Mouse (Mus musculus): ENCODE data around the gene Gm10722. TPM values are rescaled to one million over a fixed set of nuclear protein-coding genes. Genes with fewer than 3 reads are reported as not detected.
"Not testable (repeated sequence)": the region's sequence is repeated elsewhere in the genome, so short reads cannot be mapped to it uniquely, and the experiment has no call there.

Gene Gm10722
- polyA plus RNA-seq, 1 experiment, result 5.0 TPM

DNA sequence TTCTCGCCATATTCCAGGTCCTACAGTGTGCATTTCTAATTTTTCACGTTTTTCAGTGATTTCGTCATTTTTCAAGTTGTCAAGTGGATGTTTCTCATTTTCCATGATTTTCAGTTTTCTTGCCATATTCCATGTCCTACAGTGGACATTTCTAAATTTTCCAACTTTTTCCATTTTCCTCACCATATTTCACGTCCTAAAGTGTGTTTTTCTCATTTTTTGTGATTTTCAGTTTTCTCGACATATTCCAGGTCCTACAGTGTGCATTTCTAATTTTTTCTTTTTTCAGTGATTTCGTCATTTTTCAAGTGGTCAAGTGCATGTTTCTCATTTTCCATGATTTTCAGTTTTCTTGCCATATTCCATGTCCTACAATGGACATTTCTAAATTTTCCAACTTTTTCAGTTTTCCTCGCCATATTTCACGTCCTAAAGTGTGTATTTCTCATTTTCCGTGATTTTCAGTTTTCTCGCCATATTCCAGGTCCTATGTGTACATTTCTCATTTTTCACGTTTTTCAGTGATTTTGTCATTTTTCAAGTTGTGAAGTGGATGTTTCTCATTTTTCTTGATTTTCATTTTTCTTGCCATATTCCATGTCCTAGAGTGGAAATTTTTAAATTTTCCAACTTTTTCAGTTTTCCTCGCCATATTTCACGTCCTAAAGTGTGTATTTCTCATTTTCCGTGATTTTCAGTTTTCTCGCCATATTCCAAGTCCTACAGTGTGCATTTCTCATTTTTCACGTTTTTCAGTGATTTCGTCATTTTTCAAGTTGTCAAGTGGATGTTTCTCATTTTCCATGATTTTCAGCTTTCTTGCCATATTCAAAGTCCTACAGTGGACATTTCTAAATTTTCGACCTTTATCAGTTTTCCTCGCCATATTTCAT lies 19.4 kb downstream of the Gm10722 start:
- not testable (repeated sequence) for H3K4me3 ChIP-seq (ENCODE audit: insufficient read depth, low read length); H3K27ac ChIP-seq (ENCODE audit: insufficient read depth, low read depth, low read length); H3K4me1 ChIP-seq (ENCODE audit: control insufficient read depth, insufficient read depth, low read length)

GRCm38 (mm10) chr9:3022316-3023008 lies 21.7 kb downstream of the Gm10722 start:
- H3K4me1 ChIP-seq (ENCODE audit: control insufficient read depth, insufficient read depth, low read length); H3K4me3 ChIP-seq (ENCODE audit: insufficient read depth, low read length); H3K27ac ChIP-seq (ENCODE audit: insufficient read depth, low read depth, low read length): not testable (repeated sequence)

DNA sequence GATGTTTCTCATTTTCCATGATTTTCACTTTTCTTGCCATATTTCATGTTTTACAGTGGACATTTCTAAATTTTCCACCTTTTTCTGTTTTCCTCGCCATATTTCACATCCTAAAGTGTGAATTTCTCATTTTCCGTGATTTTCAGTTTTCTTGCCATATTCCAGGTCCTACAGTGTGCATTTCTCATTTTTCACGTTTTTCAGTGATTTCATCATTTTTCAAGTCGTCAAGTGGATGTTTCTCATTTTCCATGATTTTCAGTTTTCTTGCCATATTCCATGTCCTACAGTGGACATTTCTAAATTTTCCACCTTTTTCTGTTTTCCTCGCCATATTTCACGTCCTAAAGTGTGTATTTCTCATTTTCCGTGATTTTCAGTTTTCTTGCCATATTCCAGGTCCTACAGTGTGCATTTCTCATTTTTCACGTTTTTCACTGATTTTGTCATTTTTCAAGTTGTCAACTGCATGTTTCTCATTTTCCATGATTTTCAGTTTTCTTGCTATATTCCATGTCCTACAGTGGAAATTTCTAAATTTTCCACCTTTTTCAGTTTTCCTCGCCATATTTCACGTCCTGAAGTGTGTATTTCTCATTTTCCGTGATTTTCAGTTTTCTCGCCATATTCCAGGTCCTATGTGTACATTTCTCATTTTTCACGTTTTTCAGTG lies 22.7 kb downstream of the Gm10722 start, which contains the start of gene Gm10718:
Gm10718 (plus strand) TSS at position 236 of the 673 bp plus-strand sequence.
- H3K4me1 ChIP-seq (ENCODE audit: control insufficient read depth, insufficient read depth, low read length); H3K4me3 ChIP-seq (ENCODE audit: insufficient read depth, low read length); H3K27ac ChIP-seq (ENCODE audit: insufficient read depth, low read depth, low read length): not testable (repeated sequence)

GRCm38 (mm10) chr9:3023985-3024648 lies 23.4 kb downstream of the Gm10722 start:
- H3K4me3 ChIP-seq (ENCODE audit: insufficient read depth, low read length); H3K4me1 ChIP-seq (ENCODE audit: control insufficient read depth, insufficient read depth, low read length); H3K27ac ChIP-seq (ENCODE audit: insufficient read depth, low read depth, low read length): not testable (repeated sequence)

GRCm38 (mm10) chr9:3024912-3025467 lies 24.3 kb downstream of the Gm10722 start, which contains the start of gene Gm10717:
TSS of gene Gm10717 (plus strand) at chr9:3025417.
- not testable (repeated sequence) for H3K4me3 ChIP-seq (ENCODE audit: insufficient read depth, low read length); H3K27ac ChIP-seq (ENCODE audit: insufficient read depth, low read depth, low read length); H3K4me1 ChIP-seq (ENCODE audit: control insufficient read depth, insufficient read depth, low read length)

DNA sequence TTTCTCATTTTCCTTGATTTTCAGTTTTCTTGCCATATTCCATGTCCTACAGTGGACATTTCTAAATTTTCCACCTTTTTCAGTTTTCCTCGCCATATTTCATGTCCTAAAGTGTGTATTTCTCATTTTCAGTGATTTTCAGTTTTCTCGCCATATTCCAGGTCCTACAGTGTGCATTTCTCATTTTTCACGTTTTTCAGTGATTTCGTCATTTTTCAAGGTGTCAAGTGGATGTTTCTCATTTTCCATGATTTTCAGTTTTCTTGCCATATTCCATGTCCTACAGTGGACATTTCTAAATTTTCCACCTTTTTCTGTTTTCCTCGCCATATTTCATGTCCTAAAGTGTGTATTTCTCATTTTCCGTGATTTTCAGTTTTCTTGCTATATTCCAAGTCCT lies 24.9 kb downstream of the Gm10722 start:
- H3K27ac ChIP-seq (ENCODE audit: insufficient read depth, low read depth, low read length); H3K4me1 ChIP-seq (ENCODE audit: control insufficient read depth, insufficient read depth, low read length); H3K4me3 ChIP-seq (ENCODE audit: insufficient read depth, low read length): not testable (repeated sequence)

GRCm38 (mm10) chr9:3026136-3026535 lies 25.4 kb downstream of the Gm10722 start:
- H3K4me3 ChIP-seq (ENCODE audit: insufficient read depth, low read length); H3K27ac ChIP-seq (ENCODE audit: insufficient read depth, low read depth, low read length); H3K4me1 ChIP-seq (ENCODE audit: control insufficient read depth, insufficient read depth, low read length): not testable (repeated sequence)

DNA sequence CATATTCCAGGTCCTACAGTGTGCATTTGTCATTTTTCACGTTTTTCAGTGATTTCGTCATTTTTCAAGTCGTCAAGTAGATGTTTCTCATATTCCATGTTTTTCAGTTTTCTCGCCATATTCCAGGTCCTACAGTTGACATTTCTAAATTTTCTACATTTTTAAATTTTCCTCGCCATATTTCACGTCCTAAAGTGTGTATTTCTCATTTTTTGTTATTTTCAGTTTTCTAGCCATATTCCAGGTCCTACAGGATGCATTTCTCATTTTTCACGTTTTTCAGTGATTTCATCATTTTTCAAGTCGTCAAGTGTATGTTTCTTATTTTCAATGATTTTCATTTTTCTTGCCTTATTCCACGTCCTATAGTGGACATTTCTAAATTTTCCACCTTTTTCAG lies 26.0 kb downstream of the Gm10722 start:
- not testable (repeated sequence) for H3K4me3 ChIP-seq (ENCODE audit: insufficient read depth, low read length); H3K27ac ChIP-seq (ENCODE audit: insufficient read depth, low read depth, low read length); H3K4me1 ChIP-seq (ENCODE audit: control insufficient read depth, insufficient read depth, low read length)

DNA sequence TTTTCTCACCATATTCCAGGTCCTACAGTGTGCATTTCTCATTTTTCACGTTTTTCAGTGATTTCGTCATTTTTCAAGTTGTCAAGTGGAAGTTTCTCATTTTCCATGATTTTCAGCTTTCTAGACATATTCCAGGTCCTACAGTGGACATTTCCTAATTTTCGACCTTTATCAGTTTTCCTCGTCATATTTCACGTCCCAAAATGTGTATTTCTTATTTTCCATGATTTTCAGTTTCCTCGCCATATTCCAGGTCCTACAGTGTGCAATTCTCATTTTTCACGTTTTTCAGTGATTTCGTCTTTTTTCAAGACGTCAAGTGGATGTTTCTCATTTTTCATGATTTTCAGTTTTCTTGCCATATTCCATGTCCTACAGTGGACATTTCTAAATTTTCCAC lies 26.5 kb downstream of the Gm10722 start:
- not testable (repeated sequence) for H3K4me1 ChIP-seq (ENCODE audit: control insufficient read depth, insufficient read depth, low read length); H3K4me3 ChIP-seq (ENCODE audit: insufficient read depth, low read length); H3K27ac ChIP-seq (ENCODE audit: insufficient read depth, low read depth, low read length)

DNA sequence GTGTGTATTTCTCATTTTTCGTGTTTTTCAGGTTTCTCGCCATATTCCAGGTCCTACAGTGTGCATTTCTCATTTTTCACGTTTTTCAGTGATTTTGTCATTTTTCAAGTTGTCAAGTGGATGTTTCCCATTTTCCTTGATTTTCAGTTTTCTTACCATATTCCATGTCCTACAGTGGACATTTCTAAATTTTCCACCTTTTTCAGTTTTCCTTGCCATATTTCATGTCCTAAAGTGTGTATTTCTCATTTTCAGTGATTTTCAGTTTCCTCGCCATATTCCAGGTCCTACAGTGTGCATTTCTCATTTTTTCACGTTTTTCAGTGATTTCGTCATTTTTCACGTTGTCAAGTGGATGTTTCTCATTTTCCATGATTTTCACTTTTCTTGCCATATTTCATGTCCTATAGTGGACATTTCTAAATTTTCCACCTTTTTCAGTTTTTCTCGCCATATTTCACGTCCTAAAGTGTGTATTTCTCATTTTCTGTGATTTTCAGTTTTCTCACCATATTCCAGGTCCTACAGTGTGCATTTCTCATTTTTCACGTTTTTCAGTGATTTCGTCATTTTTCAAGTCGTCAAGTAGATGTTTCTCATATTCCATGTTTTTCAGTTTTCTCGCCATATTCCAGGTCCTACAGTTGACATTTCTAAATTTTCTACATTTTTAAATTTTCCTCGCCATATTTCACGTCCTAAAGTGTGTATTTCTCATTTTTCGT lies 28.7 kb downstream of the Gm10722 start:
- H3K27ac ChIP-seq (ENCODE audit: insufficient read depth, low read depth, low read length); H3K4me1 ChIP-seq (ENCODE audit: control insufficient read depth, insufficient read depth, low read length); H3K4me3 ChIP-seq (ENCODE audit: insufficient read depth, low read length): not testable (repeated sequence)

GRCm38 (mm10) chr9:3030677-3031318 lies 30.1 kb downstream of the Gm10722 start:
- not testable (repeated sequence) for H3K4me1 ChIP-seq (ENCODE audit: control insufficient read depth, insufficient read depth, low read length); H3K27ac ChIP-seq (ENCODE audit: insufficient read depth, low read depth, low read length); H3K4me3 ChIP-seq (ENCODE audit: insufficient read depth, low read length)

DNA sequence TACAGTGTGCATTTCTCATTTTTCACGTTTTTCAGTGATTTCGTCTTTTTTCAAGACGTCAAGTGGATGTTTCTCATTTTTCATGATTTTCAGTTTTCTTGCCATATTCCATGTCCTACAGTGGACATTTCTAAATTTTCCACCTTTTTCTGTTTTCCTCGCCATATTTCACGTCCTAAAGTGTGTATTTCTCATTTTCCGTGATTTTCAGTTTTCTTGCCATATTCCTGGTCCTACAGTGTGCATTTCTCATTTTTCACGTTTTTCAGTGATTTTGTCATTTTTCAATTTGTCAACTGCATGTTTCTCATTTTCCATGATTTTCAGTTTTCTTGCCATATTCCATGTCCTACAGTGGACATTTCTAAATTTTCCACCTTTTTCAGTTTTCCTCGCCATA lies 33.6 kb downstream of the Gm10722 start, which contains the start of gene Gm17535:
Gm17535 (plus strand) TSS at position 301 of the 400 bp plus-strand sequence.
- H3K4me1 ChIP-seq (ENCODE audit: control insufficient read depth, insufficient read depth, low read length); H3K27ac ChIP-seq (ENCODE audit: insufficient read depth, low read depth, low read length): not testable (repeated sequence)

DNA sequence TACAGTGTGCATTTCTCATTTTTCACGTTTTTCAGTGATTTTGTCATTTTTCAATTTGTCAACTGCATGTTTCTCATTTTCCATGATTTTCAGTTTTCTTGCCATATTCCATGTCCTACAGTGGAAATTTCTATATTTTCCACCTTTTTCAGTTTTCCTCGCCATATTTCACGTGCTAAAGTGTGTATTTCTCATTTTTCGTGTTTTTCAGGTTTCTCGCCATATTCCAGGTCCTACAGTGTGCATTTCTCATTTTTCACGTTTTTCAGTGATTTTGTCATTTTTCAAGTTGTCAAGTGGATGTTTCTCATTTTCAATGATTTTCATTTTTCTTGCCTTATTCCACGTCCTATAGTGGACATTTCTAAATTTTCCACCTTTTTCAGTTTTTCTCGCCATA lies 35.9 kb downstream of the Gm10722 start, which contains the start of gene Gm10715:
Gm10715 (plus strand) TSS at position 301 of the 400 bp plus-strand sequence.
- H3K4me3 ChIP-seq (ENCODE audit: insufficient read depth, low read length); H3K27ac ChIP-seq (ENCODE audit: insufficient read depth, low read depth, low read length); H3K4me1 ChIP-seq (ENCODE audit: control insufficient read depth, insufficient read depth, low read length): not testable (repeated sequence)

More for the DNA sequence above, 33.6 kb downstream of the Gm10722 start, which contains the start of gene Gm17535:
- not testable (repeated sequence) for H3K4me3 ChIP-seq (ENCODE audit: insufficient read depth, low read length)

DNA sequence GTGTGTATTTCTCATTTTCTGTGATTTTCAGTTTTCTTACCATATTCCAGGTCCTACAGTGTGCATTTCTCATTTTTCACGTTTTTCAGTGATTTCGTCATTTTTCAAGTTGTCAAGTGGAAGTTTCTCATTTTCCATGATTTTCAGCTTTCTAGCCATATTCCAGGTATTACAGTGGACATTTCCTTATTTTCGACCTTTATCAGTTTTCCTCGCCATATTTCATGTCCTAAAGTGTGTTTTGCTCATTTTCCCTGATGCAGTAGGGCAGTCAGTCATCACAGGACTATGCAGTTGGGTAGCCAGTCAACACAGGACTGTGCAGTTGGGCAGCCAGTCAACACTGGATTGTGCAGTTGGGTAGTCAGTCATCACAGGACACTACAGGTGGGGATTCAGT lies 37.4 kb downstream of the Gm10722 start:
- H3K4me3 ChIP-seq (ENCODE audit: insufficient read depth, low read length); H3K4me1 ChIP-seq (ENCODE audit: control insufficient read depth, insufficient read depth, low read length); H3K27ac ChIP-seq (ENCODE audit: insufficient read depth, low read depth, low read length): not testable (repeated sequence)

Data from bone marrow macrophage, adult 2 months (primary cell).